Mouse (Mus musculus): Measurements from ENCODE around the gene Snx17.
A peak's percentile ranks its signal among the peaks of the same experiment; 100 is the strongest.

Snx17 gene

DNA sequence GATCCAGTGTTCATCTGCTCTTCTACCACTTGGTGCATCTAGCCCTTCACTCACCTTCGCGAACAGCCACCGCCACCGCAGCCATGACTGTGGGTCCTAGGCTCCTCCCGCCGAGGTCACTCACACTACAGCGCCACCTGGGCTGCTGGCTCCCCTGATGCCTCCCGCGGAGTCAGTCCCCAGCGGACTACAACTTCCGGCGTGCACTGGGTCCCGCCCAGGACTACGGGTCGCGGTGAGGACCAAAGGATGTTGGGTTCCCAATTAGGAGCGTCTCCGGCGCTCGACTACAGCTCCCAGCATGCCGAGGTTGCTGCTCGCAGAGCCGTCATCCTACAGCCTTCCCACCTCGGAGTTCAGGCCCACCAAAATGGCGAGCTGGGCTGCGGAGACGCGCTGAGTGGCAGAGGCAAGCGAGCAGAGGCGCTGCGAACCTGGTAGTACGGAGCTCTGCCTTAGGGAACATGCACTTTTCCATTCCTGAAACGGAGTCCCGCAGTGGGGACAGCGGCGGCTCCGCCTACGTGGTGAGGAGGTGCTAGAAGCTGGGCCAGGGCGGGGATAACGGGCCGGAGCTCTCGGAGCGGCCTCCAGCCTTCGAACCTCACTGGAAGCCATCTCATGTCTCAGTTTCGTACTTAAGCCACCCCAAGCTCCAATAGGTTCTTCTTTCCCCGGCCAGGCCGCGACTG is at the start of gene Snx17, which contains the start of gene Eif2b4:
Gene Snx17 (plus strand): TSS at position 289 of the 692 bp plus-strand sequence.
Gene Eif2b4 (minus strand): TSS at position 492 of the 692 bp plus-strand sequence.
- DNase-seq (ENCODE audit: low spot score): peak; percentile 97

- no peak for DNase-seq (ENCODE audit: low spot score)
Measured at GRCm38 (mm10) chr5:31149781-31150180, 43.2 kb upstream of the Snx17 start.

- no peak for DNase-seq (ENCODE audit: low spot score)
Measured at GRCm38 (mm10) chr5:31151746-31152145, 41.3 kb upstream of the Snx17 start.

DNA sequence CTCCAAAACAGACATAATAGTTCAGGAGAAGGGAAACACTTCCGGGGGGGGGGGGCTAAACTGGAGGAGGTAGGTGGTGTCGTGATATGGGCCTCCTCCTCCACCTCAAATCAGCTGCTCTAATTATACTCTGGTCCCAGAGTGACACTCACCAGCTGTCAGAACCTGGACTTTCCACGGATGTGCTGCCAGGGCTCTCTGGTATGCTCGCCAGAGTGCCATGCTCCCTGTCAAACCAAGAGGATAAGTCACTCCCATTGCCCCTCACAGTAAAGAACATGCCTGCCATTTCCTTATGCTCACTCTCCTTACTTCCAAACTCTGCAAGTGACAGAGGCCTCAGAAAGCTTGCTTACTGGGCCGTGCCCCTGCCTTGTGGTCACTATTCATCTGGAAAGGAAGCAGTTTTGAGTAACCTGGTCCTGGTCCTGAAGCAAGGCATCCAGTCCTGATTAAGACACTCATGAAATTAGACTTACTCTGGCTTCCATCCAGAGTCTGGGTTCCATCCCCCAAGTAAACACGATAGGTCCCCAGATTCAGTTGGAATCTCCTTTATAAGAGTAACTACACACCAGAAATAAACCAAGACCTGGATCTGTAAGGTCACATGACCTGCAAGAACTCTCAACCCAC is 39.4 kb upstream of the Snx17 start:
- no peak for DNase-seq (ENCODE audit: low spot score)

DNA sequence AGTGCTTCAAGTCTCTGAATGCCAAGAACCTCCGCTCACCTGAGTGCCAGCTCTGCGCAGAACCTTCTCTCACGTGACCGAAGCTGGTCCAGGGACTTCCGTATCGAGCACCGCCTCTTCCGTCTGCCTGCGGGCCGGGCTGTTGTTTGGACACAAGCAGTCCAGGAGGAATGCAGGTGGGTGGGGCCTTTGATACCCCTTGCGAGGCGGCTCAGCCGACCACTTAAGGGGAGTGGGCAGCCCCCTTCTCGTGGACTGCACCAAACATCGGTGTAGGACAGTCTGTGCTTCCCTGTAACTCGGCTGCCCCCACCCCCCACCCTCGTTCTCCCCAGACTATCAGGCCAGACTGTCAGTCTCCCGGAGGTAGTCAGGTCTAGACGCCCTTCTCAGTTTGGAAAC is 38.9 kb upstream of the Snx17 start, which contains the start of gene Mpv17:
Gene Mpv17 (minus strand): TSS at position 100 of the 402 bp plus-strand sequence.
- DNase-seq (ENCODE audit: low spot score): peak; percentile 72

- DNase-seq (ENCODE audit: low spot score): no peak
Measured at GRCm38 (mm10) chr5:31162462-31162861, 30.6 kb upstream of the Snx17 start.

DNA sequence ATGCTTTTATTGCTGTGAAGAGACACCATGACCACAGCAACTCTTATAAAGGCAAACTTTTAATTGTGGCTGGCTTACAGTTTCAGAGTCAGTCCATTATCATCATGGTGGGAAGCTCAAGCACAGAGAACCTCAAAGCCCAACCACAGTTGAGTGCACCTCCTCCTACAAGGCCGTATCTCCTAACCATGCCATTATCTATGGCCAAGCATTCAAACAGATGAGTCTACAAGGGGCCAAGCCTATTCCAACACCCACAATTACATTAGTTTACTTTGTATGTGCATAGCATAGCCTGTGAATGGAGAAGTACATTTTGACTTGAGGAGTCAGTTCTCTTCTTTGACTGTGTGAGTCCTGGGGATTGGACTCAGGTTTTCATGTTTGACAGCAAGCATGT is 28.1 kb upstream of the Snx17 start:
- DNase-seq (ENCODE audit: low spot score): no peak

GRCm38 (mm10) chr5:31168630-31169029 is 24.4 kb upstream of the Snx17 start:
- DNase-seq (ENCODE audit: low spot score): no peak

GRCm38 (mm10) chr5:31179301-31179765 is 13.7 kb upstream of the Snx17 start:
- no peak for DNase-seq (ENCODE audit: low spot score)

DNA sequence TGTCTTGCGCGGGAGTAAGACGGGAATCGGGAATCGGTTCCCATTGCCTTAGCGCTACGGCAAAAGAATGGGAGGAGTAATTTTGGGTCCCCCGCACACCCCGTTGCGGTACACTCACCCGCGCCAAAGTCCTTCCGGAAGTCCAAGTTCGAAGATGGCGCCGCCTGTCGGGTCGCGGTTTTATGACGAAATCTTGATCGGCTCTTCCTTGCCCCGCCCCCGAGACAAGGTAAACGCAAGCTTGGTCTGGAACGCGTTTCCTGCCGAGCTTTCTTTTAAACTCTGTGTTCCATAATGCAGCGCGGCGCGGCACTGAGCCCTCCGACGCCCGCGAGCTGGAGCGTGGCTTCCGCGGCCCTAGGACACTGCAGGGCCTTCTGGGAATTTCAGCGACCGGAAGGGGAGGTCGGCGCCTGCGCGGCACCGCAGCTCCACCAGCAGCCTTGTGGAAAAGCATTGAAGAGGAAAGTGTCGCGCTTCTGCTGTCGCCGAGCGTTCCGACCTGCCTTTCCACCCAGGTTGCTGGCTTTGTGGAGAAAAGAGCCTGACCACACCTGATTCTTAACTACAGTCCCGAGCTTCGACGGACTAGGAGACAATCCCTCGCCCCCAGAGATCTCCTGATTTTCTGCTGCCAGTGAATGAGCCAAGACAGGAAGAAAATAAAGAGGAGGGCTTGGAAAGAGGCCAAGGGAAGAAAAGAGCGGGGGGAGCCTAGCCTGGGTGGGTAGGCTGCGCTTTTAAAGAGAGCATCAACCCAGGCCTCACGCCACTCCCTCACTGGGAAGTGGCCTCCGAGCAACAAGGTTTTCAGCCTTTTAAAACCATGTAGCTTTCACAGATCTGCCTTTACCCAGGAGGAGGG is 13.0 kb upstream of the Snx17 start, which contains the start of the genes Gm29609 and Gtf3c2:
Gene Gm29609 (minus strand): TSS at position 146 of the 865 bp plus-strand sequence.
Gene Gtf3c2 (minus strand): TSS at position 379 of the 865 bp plus-strand sequence.
- DNase-seq (ENCODE audit: low spot score): peak; percentile 93

DNA sequence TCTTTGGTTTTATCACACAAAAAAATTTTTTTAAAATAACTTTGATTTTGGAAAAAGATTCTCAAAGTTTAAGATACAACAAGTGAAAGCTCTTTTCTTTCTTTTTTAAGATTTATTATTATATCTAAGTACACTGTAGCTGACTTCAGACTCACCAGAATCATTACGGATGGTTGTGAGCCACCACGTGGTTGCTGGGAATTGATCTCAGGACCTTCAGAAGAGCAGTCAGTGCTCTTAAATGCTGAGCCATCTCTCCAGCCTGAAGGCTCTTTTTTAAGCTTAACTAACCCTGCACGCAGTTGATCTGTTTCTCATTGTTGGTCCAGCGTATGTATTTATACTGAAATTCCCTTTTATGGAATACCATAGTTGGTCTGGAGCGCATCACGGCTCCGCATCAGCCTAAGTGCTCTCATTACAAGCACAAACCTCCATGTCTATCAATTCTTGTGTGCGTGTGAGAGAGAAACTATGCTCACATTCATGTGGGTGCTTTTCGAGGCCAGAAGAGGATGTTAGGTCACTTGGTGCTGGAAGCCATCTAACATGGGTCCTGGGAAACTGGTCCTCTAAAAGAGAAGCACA is 11.8 kb upstream of the Snx17 start:
- DNase-seq (ENCODE audit: low spot score): no peak

- no peak for DNase-seq (ENCODE audit: low spot score)
Measured at GRCm38 (mm10) chr5:31183678-31184077, 9.3 kb upstream of the Snx17 start.

DNA sequence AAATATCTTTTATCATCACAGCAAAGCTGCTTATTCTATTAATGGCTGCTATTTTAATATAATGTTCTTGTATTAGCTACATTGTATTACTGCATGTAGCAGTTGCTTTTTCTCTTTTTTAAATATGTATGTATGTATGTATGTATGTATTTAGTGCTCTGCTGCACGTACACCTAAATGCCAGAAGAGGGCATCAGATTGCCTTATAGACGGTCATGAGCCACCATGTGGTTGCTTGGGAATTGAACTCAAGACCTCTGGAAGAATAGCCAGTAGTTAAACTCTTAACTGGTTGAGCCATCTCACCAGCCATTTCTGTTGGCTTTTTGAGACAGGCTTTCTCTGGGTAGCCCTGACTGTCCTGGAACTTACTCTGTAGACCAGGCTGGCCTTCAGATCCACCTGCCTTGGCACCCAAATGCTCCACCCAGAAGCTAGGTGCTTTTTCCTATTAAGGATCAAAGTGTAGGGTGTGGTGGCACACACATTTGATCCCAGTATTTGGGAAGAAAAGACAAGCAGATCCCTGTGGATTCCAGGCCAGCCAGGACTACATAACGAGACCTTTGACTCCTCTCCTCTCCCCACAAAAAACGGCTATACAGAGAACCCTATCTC is 4.7 kb upstream of the Snx17 start:
- DNase-seq (ENCODE audit: low spot score): no peak

GRCm38 (mm10) chr5:31190201-31190600 is 2.8 kb upstream of the Snx17 start:
- DNase-seq (ENCODE audit: low spot score): no peak

- DNase-seq (ENCODE audit: low spot score): peak; percentile 68
Measured at GRCm38 (mm10) chr5:31192045-31192938, 735 bp upstream of the Snx17 start.

DNA sequence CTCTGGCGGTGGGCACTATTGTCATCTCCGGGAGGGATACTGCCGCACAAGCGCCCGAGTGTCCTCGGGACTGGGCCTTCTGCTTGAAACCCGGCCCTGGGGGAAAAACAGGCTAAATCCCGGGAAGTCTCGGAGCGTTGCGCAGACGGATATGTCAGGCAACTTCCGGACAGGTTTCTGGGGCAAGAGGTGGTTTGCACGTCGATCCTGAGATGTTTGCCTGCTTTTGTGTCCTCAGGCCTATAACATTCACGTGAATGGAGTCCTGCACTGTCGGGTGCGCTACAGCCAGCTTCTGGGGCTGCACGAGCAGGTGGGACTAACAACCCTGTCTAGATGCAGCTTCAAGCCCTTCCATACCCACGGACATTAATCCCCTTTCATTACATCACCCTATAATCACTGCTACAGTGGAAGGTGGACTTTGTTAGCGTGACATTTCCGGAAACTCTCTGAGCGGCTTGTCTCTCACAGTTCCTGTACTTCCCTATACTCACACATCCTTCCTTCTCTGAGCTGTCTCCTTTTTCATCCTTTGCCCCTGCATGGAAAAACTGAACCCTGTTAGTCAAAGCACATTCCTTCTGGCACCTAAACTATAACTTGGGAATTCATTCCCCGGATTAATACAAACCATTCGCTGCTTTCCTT is 729 bp downstream of the Snx17 start:
- no peak for DNase-seq (ENCODE audit: low spot score)

DNA sequence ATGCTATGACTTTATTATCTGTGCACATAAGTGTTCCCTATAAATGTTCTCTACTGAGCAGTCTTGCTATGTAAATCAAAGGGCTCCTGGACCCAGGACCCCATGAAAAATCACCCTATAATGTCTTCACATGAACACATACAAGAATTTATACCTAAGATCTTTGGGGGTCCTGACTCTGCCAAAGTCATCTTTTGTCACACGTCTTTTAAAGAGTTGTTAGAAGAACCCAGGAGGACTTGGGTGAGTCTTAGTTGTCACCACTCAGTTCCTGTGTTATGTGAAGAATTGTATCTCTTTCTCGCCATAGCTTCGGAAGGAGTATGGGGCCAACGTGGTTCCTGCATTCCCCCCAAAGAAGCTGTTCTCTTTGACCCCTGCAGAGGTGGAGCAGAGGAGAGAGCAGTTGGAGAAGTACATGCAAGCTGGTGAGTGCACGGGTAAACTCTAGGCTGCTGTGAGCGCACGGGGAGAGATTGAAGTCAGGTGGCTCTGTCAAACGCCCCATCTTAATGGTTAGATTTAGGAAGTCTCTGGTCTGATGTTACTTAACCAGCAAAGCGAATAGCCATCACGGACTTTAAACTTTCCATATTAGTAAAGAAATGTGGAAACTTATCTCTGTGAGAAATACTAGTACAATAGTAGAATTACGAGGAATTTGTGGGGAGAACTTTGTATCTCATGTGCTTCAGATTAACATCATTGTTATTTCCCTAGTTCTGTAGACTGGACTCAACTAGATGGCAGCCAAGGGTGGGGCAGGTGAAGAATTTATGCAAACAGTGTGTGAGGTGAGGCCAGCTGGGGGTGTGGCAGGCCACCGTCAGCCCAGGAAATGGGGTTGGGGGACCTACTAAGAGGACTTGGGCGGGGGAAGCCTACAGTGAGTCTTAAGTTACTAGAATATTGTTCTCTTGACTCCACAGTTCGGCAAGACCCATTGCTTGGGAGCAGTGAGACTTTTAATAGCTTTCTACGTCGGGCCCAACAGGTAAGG is 1.8 kb downstream of the Snx17 start:
- no peak for DNase-seq (ENCODE audit: low spot score)

DNA sequence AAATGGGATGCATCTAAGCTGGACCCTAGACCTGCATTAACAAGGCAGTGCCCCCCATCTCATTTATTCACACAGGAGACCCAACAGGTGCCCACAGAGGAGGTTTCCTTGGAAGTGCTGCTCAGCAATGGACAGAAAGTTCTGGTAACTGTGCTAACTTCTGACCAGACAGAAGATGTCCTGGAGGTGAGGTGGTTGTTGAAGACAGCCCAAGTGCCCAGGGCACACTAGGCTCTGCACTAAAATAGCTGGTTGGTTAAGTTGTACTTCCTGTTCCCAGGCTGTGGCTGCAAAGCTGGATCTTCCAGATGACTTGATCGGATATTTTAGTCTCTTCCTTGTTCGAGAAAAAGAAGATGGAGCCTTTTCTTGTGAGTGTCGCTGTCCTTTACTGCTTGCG is 2.6 kb downstream of the Snx17 start:
- no peak for DNase-seq (ENCODE audit: low spot score)

- DNase-seq (ENCODE audit: low spot score): no peak
Measured at GRCm38 (mm10) chr5:31196207-31196606, 3.2 kb downstream of the Snx17 start.

Data from ovary, postnatal 14 days (tissue).